Mouse (Mus musculus) ES-Bruce4 (cell line): ENCODE measurements around the gene Btnl4.
"Not testable (repeated sequence)": the region's sequence is repeated elsewhere in the genome, so short reads cannot be mapped to it uniquely, and the experiment has no call there.

Experiments used
- CTCF ChIP-seq: IDR thresholded peaks from one replicate; pipeline ENCODE4 v1.8.1; 2011; ENCODE audit warnings: low read depth, low read length
- POLR2A ChIP-seq: IDR thresholded peaks from one replicate; pipeline ENCODE4 v1.8.1; 2011; ENCODE audit warnings: low read length; ENCODE audit not compliant: insufficient read depth

DNA sequence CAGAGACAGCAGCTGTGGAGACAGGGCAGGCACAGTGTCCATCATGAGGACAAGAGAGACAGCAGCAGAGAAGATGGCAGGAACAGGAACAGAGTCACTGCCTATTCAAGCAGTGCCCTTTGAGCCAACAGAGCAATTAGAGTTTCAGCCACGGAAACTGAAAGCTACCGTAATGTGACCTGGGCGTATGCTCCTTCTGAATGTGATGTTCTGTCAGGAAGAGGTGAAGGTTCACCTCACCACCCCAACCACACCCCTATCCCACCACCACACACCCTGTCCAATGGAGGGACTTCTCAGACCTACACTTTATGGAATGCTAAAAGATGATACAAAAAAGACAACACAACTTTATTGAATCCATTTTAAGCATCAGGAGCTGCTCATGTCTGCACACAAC lies 20.2 kb upstream of the Btnl4 start:
- TF ChIP-seq CTCF, POLR2A: not testable (repeated sequence)
